Mouse (Mus musculus): ENCODE measurements around the gene Gsk3b.

GRCm38 (mm10) chr16:38240167-38240566 is 151.4 kb downstream of the Gsk3b start:
- TF ChIP-seq CTCF (IDR thresholded peaks at IDR 0.05; ENCODE audit: low read depth, low read length) (no peak), GATA2 (IDR thresholded peaks at IDR 0.05; ENCODE audit: borderline replicate concordance, low read depth, low read length) (no peak)
